Mouse (Mus musculus): ENCODE results near the gene Has3. TPM values are rescaled to one million over a fixed set of nuclear protein-coding genes. Genes with fewer than 3 reads are reported as not detected.
"Not testable (repeated sequence)": the region's sequence is repeated elsewhere in the genome, so short reads cannot be mapped to it uniquely, and the experiment has no call there.

Gene Has3
- polyA plus RNA-seq, 1 experiment from 2014 or later = 1.6 TPM

- peaks cover 69% of the 10 kb centered on the region for H3K36me3 ChIP-seq (ENCODE audit: insufficient read depth, low read length)
- not testable (repeated sequence) for ATAC-seq (ENCODE audit: low FRiP score, low TSS enrichment); H3K9ac ChIP-seq (replicated peaks; ENCODE audit: low read length); H3K4me1 ChIP-seq (ENCODE audit: insufficient read depth, low read length); H3K9me3 ChIP-seq (ENCODE audit: low read length); H3K4me3 ChIP-seq (ENCODE audit: low read length); H3K27ac ChIP-seq (ENCODE audit: low read length); H3K4me2 ChIP-seq (replicated peaks; ENCODE audit: low read depth, low read length); H3K27me3 ChIP-seq (ENCODE audit: insufficient read depth, low read length)
- 76% methylated on average over 11 of the region's 11 CpGs for whole genome bisulfite sequencing
These were observed 14.1 kb downstream of the Has3 start for GRCm38 (mm10) chr8:106884094-106884493.

DNA sequence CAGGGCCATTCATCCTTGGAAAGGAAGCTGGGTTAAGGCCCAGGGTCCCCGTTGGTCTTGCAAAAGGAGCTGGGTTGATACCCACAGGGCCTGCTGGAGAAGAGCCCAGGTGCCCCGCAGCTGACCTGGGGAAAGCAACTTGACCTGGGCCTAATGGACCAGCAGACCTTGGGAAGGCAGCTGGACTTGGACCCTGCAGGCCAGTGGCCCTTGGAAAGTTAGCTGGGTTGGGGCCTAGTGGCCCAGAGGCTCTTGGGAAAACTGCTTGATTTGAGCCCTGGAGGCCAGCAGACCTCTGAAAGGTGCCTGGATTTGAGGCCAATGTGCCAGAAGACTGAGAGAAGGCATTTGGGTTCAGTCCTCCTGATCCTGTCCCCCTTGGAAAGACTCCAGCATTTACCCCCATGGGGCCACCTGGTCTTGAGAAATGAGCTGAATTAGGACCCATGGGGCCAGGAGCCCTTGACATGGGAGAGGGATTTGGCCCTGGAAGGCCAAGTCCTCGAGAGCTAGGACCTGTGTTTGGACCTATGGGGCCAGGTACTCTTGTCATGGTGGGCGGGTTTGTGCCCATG, 14.9 kb downstream of the Has3 start:
- ATAC-seq (ENCODE audit: low FRiP score, low TSS enrichment); H3K4me2 ChIP-seq (replicated peaks; ENCODE audit: low read depth, low read length); H3K4me3 ChIP-seq (ENCODE audit: low read length); H3K4me1 ChIP-seq (ENCODE audit: insufficient read depth, low read length); H3K27ac ChIP-seq (ENCODE audit: low read length); H3K27me3 ChIP-seq (ENCODE audit: insufficient read depth, low read length); H3K9me3 ChIP-seq (ENCODE audit: low read length); H3K9ac ChIP-seq (replicated peaks; ENCODE audit: low read length): not testable (repeated sequence)
- H3K36me3 ChIP-seq (ENCODE audit: insufficient read depth, low read length) = peaks cover 61% of the 10 kb centered on the region
- WGBS = 93% methylated on average over 4 of the region's 4 CpGs

DNA sequence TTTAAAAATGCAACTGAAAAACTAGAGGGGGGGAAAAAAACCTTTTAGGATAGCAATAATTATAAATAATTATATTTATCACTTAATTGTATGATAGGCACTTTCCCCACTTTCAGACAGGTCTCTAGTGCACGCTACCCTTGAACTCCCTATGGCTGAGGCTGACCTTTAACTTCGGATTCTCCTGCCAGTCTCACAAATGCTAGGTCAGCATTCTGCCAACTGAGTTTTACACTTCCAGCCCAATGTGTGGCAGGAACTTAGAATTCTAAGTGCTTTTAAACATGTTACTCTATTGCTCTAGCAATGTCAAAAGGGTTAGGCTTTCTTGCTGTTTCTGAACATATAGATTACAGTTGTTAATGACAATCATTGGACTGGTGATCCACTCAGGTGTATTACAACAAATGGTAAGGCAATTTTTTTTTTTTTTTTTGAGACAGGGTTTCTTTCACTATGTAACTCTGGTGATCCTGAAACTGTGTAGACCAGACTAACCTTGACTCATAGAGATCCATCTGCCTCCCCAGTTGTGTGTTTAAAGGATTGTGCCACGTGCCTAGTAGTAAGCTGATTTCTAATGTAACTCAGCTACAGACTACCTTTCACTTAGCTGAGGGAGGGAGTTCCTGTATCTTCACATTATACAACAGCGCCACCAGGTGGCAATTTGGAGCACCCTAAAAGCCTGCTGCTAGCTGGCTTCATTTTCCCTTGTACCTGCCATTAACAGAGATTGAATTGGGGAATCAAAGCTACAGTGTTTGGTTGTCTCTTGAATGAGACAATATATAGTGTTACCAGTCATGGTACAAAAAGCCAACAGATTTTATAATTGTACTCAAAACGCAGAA, 17.5 kb downstream of the Has3 start:
- peaks cover 41% of the 10 kb centered on the region for H3K36me3 ChIP-seq (ENCODE audit: insufficient read depth, low read length)
- H3K4me3 ChIP-seq (ENCODE audit: low read length) = no peak overlapping the region
- H3K9me3 ChIP-seq (ENCODE audit: low read length) = no peaks in the 10 kb centered on the region
- no peak overlapping the region for H3K9ac ChIP-seq (replicated peaks; ENCODE audit: low read length)
- H3K4me2 ChIP-seq (replicated peaks; ENCODE audit: low read depth, low read length) = no peak overlapping the region
- 44% methylated on average over 5 of the region's 5 CpGs for WGBS
- peaks cover 29% of the 10 kb centered on the region for H3K4me1 ChIP-seq (ENCODE audit: insufficient read depth, low read length)
- ATAC-seq (ENCODE audit: low FRiP score, low TSS enrichment) = 0 out of 2 replicates have a peak, but pooled peaks have one; percentile 63
- no peaks in the 10 kb centered on the region for H3K27me3 ChIP-seq (ENCODE audit: insufficient read depth, low read length)
- H3K27ac ChIP-seq (ENCODE audit: low read length) = no peak overlapping the region

DNA sequence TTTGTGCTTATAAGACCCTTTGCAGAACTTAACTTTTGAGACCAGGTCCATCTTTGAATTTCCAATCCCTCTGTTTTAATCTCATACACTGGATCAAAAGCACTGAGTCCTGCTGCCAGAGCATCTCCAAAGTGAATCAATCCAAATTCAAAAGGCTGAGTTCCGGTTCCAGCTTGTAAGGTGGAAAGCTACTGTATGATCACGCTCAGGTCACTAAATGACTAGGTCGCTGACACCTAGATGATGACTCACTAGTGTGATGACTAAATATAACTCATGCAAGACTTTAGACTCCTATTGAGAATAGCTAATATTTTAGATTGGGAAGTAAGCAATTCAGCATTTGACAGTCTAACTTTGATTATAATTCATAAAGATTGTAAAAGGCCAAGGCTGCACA, 18.8 kb downstream of the Has3 start:
- no peak for ATAC-seq (ENCODE audit: low FRiP score, low TSS enrichment)
- Histone ChIP-seq H3K9me3 (ENCODE audit: low read length) (no peaks in the 10 kb centered on the region), H3K4me1 (ENCODE audit: insufficient read depth, low read length) (peaks cover 29% of the 10 kb centered on the region), H3K4me2 (replicated peaks; ENCODE audit: low read depth, low read length) (no peak overlapping the region), H3K4me3 (ENCODE audit: low read length) (no peak overlapping the region), H3K27me3 (ENCODE audit: insufficient read depth, low read length) (no peaks in the 10 kb centered on the region), H3K9ac (replicated peaks; ENCODE audit: low read length) (no peak overlapping the region), H3K36me3 (ENCODE audit: insufficient read depth, low read length) (peaks cover 28% of the 10 kb centered on the region), H3K27ac (ENCODE audit: low read length) (no peak overlapping the region)
- WGBS = 81% methylated on average over 3 of the region's 3 CpGs

DNA sequence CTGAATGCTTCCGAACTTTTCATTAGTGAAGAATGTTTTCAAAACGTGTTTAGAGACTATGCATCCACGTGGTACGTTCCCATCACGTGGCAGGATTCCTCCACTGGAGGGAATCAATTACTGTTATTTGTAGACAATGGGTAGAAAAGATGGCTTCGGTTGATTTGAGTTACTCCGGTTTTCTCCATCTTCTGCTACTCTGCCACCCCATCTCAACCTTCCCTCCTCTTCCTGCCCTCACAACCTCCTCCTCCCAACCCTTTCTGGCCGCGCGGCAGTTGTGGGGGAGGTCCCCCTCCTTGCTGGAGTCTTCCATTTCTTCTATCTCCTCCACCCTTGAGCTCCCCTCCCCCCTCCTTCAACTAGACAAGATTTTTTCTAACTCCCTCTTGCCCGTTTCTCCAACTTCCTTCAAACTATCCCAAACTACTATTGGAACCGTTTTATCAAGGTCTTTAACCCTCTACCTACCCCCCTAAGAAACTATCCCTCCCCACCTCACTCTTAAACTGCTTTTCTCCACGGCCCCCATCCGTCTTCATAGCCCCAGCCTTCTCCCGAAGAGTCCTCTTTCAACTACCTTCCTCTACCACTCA, 22.3 kb downstream of the Has3 start:
- peak overlapping the region; percentile 97 for H3K27ac ChIP-seq (ENCODE audit: low read length)
- H3K4me3 ChIP-seq (ENCODE audit: low read length) = peak overlapping the region; percentile 95
- peaks cover 37% of the 10 kb centered on the region for H3K4me1 ChIP-seq (ENCODE audit: insufficient read depth, low read length)
- H3K27me3 ChIP-seq (ENCODE audit: insufficient read depth, low read length) = no peaks in the 10 kb centered on the region
- under 1% methylated on average over 15 of the region's 15 CpGs for WGBS
- peaks cover 13% of the 10 kb centered on the region; the same call in 1 of the 2 replicates for H3K36me3 ChIP-seq (ENCODE audit: insufficient read depth, low read length)
- H3K9ac ChIP-seq (replicated peaks; ENCODE audit: low read length) = peak overlapping the region; percentile 97
- ATAC-seq (ENCODE audit: low FRiP score, low TSS enrichment) = no peak
- no peaks in the 10 kb centered on the region for H3K9me3 ChIP-seq (ENCODE audit: low read length)
- peak overlapping the region; percentile 64 for H3K4me2 ChIP-seq (replicated peaks; ENCODE audit: low read depth, low read length)

- Histone ChIP-seq H3K9me3 (ENCODE audit: low read length) (no peaks in the 10 kb centered on the region), H3K4me2 (replicated peaks; ENCODE audit: low read depth, low read length) (peak overlapping the region; percentile 64), H3K27me3 (ENCODE audit: insufficient read depth, low read length) (no peaks in the 10 kb centered on the region), H3K4me1 (ENCODE audit: insufficient read depth, low read length) (peaks cover 36% of the 10 kb centered on the region), H3K9ac (replicated peaks; ENCODE audit: low read length) (peak overlapping the region; percentile 97), H3K27ac (ENCODE audit: low read length) (peak overlapping the region; percentile 97), H3K4me3 (ENCODE audit: low read length) (peak overlapping the region; percentile 95), H3K36me3 (ENCODE audit: insufficient read depth, low read length) (peaks cover 14% of the 10 kb centered on the region; the same call in 1 of the 2 replicates)
- under 1% methylated on average over 49 of the region's 57 CpGs for WGBS
- ATAC-seq (ENCODE audit: low FRiP score, low TSS enrichment) = peak; percentile 78
These were observed 22.9 kb downstream of the Has3 start for GRCm38 (mm10) chr8:106892806-106893451.

DNA sequence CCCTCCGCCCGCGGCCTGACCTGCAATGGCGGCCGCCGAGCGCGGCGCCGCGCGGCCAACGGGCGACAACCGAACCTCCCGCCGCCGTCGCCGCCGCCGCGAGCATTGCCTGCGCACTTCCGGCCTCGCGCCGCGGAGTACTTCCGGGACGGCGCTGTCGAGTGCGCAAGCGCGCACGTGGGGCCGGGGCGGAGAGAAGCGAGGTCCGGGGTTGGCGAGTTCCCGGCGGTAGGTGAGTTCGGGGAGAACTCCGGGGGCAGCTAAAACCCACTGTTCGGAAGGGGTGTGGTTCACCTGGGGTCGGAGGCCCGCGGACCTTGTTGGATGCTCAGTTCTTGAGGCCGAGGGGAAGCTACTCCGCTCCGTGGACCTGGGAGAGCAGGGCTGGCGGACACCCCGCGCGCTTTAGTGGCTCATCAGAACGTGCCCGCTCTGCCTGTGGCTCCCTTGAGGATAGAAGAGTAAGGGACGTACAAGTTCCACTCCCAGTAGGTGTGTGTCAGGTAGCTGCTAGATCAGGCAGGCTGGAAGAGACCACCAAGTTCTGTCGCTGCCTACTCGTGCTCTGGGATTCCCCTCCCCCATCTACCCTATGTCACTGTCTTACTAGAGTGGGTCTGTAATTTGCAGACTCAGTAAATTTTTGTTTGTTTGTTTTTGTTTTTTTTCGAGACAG, 23.6 kb downstream of the Has3 start, which contains the start of gene Utp4:
Gene Utp4 (plus strand): TSS at position 156 of the 676 bp plus-strand sequence.
- Histone ChIP-seq H3K27me3 (ENCODE audit: insufficient read depth, low read length) (no peaks in the 10 kb centered on the region), H3K4me1 (ENCODE audit: insufficient read depth, low read length) (peaks cover 32% of the 10 kb centered on the region), H3K9ac (replicated peaks; ENCODE audit: low read length) (peak within 1 kb of the TSS; percentile 97), H3K9me3 (ENCODE audit: low read length) (no peaks in the 10 kb centered on the region), H3K4me3 (ENCODE audit: low read length) (peak within 1 kb of the TSS; percentile 95), H3K4me2 (replicated peaks; ENCODE audit: low read depth, low read length) (peak within 1 kb of the TSS; percentile 64), H3K36me3 (ENCODE audit: insufficient read depth, low read length) (peaks cover 21% of the 10 kb centered on the region), H3K27ac (ENCODE audit: low read length) (peak within 1 kb of the TSS; percentile 97)
- ATAC-seq (ENCODE audit: low FRiP score, low TSS enrichment) = peak; percentile 95
- 0% methylated on average over 47 of the region's 63 CpGs for WGBS

- no peak overlapping the region for H3K9ac ChIP-seq (replicated peaks; ENCODE audit: low read length)
- peaks cover 3% of the 10 kb centered on the region; the same call in 1 of the 2 replicates for H3K4me1 ChIP-seq (ENCODE audit: insufficient read depth, low read length)
- H3K4me3 ChIP-seq (ENCODE audit: low read length) = no peak overlapping the region
- no peaks in the 10 kb centered on the region for H3K27me3 ChIP-seq (ENCODE audit: insufficient read depth, low read length)
- H3K4me2 ChIP-seq (replicated peaks; ENCODE audit: low read depth, low read length) = no peak overlapping the region
- H3K27ac ChIP-seq (ENCODE audit: low read length) = no peak overlapping the region
- H3K36me3 ChIP-seq (ENCODE audit: insufficient read depth, low read length) = peaks cover 56% of the 10 kb centered on the region
- WGBS = 85% methylated on average over 5 of the region's 5 CpGs
- no peak for ATAC-seq (ENCODE audit: low FRiP score, low TSS enrichment)
- H3K9me3 ChIP-seq (ENCODE audit: low read length) = no peaks in the 10 kb centered on the region
These were observed 29.4 kb downstream of the Has3 start for GRCm38 (mm10) chr8:106899473-106899872.

DNA sequence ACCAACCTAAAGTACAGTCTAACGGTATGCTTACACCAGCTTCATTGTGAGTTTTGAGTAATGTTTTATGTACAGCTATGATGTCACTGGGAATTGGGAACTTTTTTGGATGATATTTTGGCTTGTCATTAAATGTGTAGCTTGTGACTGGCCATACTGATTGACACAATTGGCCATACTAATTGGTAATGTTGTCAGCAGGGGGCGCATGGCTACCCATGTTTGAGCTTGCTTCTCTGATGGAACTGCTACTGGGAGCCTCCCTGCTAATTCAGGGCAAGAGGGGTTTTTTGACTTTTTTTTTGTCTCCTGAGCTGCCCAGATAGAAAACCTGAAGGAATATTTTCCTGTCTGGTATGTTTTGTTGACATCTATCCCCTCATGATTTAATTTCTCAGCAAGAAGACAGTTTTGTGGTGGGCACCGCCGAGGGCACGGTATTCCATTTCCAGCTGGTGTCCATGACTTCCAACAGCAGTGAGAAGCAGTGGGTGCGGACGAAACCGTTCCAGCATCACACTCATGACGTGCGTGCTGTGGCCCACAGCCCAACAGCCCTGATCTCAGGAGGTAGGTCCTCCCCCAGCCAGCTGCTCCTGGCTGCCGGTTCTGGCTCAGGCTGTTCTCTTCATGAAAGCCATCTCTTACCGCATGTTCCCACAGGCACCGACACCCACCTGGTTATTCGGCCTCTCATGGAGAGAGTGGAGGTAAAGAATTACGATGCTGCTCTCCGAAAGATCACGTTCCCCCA, 35.9 kb downstream of the Has3 start:
- H3K9me3 ChIP-seq (ENCODE audit: low read length) = no peaks in the 10 kb centered on the region
- ATAC-seq (ENCODE audit: low FRiP score, low TSS enrichment) = no peak
- no peaks in the 10 kb centered on the region for H3K4me1 ChIP-seq (ENCODE audit: insufficient read depth, low read length)
- peaks cover 66% of the 10 kb centered on the region for H3K36me3 ChIP-seq (ENCODE audit: insufficient read depth, low read length)
- no peak overlapping the region for H3K27ac ChIP-seq (ENCODE audit: low read length)
- no peak overlapping the region for H3K4me3 ChIP-seq (ENCODE audit: low read length)
- no peaks in the 10 kb centered on the region for H3K27me3 ChIP-seq (ENCODE audit: insufficient read depth, low read length)
- no peak overlapping the region for H3K9ac ChIP-seq (replicated peaks; ENCODE audit: low read length)
- 93% methylated on average over 17 of the region's 17 CpGs for WGBS
- no peak overlapping the region for H3K4me2 ChIP-seq (replicated peaks; ENCODE audit: low read depth, low read length)
